Mouse (Mus musculus) gastrocnemius, postnatal 14 days (tissue): Measurements from ENCODE around the gene Ror1. TPM values are rescaled to one million over a fixed set of nuclear protein-coding genes. Genes with fewer than 3 reads are reported as not detected.

Experiments
- DNase-seq: peaks from one replicate; pipeline ENCODE4 v3.0.0; 2021; ENCODE audit warnings: mixed read lengths
- intact Hi-C: fragments of 180-260 bp; cut with DNase I; formaldehyde crosslinking; loops from one replicate; pipeline ENCODE4 v1.15.1; 2025; ENCODE audit warnings: low total_unique reads
- total RNA-seq, 2 experiments: library from RNA; stranded (reverse); gene quantifications; 2 replicates each; pipeline ENCODE4 v1.2.3; 2021

Gene Ror1
- total RNA-seq, 2 experiments from 2014 or later: 4.7 to 6.2 TPM

- DNase-seq: no peak
- intact Hi-C loops: no loop called here
These were observed 136.9 kb downstream of the Ror1 start for GRCm38 (mm10) chr4:100232541-100232940.

DNA sequence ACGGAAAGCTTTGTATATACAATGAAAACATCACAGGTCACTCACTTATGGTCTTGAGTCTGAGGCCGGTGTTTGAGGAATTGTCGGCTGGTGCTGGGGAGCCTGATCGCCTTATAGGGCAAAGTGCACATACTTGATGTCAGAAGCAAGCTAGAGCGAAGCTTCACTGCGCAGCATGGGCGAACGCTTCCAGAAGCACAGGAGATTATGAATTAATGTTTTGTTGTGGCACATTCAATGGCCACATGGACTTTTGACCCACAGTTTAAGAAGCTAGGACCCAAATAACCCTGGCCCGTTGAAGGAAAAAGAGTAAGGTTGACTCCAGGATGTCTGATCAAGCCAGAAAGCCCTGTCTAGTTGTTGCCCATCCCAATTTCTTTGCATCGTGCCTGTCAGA, 138.2 kb downstream of the Ror1 start:
- intact Hi-C loops: no loop called here

GRCm38 (mm10) chr4:100236339-100236738, 140.7 kb downstream of the Ror1 start:
- intact Hi-C loops: no loop called here
- DNase-seq: no peak

More for the DNA sequence above, 138.2 kb downstream of the Ror1 start:
- DNase-seq: no peak

GRCm38 (mm10) chr4:100242061-100242756, 146.6 kb downstream of the Ror1 start:
- DNase-seq: no peak
- intact Hi-C loops: no loop called here

- no peak for DNase-seq
- intact Hi-C loops: no loop called here
These were observed 148.7 kb downstream of the Ror1 start for GRCm38 (mm10) chr4:100244250-100244649.

DNA sequence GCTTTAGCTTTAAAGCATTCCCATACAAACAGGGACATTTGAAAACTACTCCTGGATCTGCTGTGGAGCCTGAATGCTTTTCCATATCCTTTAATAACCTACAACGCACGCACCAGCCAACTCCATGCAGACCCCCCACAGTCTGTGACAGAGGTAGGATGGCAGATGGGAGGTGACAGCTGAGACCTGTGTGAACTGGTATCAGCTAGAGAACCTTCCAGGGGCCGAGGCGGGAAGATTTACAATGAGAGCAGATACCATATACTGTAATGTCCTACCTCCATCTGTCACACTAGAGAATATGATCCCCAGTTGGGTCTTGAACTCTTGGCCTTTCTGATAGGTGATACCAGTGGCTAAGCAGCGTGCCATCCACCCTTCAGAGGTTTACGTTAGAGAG, 149.1 kb downstream of the Ror1 start:
- intact Hi-C loops: no loop called here
- no peak for DNase-seq

GRCm38 (mm10) chr4:100247826-100248225, 152.2 kb downstream of the Ror1 start:
- intact Hi-C loops: no loop called here

GRCm38 (mm10) chr4:100248273-100248672, 152.7 kb downstream of the Ror1 start:
- intact Hi-C loops: no loop called here
- DNase-seq: no peak

More at GRCm38 (mm10) chr4:100247826-100248225, 152.2 kb downstream of the Ror1 start:
- DNase-seq: no peak

DNA sequence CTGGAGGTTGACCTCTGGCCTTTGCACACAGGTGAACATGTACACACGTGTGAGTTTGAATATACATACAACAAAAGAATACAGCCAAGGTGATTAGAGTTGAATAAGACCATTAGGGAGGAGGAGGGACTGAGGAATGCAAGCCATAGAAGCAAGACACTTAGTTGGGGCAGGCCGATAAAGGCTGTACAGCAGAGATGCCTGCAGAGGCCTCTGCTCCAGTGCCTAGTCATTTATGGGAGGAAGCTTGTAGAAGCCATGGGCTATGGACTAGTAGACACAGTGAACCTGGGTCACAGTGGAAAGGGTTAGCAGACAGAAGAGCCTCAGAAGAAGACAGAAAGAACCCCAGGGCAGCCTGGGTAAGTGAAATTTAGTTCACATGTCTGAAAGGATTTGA, 155.7 kb downstream of the Ror1 start:
- intact Hi-C loops: no loop called here
- no peak for DNase-seq

DNA sequence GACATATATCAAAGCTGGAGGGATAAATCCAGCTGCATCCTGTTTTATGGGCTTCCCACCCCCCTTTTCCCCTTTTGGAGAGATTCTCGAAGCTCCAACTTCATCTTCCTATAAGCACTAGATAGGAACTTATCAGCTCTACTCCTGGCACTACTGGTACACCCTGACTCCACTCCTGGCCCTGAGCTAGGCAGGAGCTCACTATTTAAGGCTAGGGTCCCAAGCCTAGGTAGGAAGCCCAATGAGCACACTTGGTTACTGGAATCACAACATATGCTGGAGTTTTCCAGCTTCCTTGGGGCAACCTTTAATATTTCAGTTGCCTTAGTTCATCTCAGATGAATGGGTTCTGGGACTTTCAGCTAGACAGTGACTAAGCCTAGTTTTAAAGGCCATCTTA, 156.5 kb downstream of the Ror1 start:
- intact Hi-C loops: no loop called here

DNA sequence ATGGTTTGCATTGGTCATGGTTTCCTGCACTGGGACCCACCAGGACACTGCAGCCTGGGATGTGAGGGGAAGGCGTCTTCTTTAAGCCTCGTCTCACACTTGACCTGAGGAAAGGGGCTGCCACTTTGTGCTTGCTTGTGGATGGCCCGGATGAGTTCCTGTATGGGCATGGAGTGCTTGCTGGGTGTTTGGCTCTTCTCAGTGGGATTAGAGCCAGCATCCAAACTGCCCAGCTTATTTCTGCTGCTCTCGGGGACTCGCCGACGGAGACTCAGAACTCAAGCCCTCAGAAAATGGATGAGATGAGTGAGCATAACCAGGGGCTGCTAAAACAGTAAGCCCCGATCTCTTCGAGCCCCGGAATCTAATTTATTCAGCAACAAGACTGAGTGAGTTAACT, 157.1 kb downstream of the Ror1 start:
- DNase-seq: no peak
- intact Hi-C loops: no loop called here

More for the DNA sequence above, 156.5 kb downstream of the Ror1 start:
- no peak for DNase-seq

- intact Hi-C loops: no loop called here
- no peak for DNase-seq
These were observed 157.8 kb downstream of the Ror1 start for GRCm38 (mm10) chr4:100253401-100253800.

DNA sequence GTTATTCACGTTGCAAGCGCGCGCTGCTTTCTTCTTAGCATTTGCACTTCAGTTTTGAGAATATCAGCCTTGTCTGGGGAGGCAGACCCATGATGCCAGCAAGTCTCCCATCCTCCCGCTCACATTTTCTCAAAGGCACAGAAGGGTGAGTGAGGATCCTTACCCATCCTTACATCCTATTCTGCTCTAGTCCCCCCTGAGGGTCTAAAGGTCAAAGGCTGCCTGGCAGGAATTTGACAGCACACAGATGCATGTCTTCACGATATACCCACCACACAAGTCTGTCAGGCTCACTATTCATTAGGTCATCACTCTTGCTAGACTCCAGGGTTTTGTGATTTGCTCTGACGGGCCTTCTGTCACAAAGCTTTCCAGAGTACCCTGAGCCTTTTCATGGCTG, 158.2 kb downstream of the Ror1 start:
- intact Hi-C loops: no loop called here
- DNase-seq: no peak

GRCm38 (mm10) chr4:100258462-100258861, 162.9 kb downstream of the Ror1 start:
- intact Hi-C loops: no loop called here
- no peak for DNase-seq

GRCm38 (mm10) chr4:100263917-100264316, 168.3 kb downstream of the Ror1 start:
- DNase-seq: no peak
- intact Hi-C loops: no loop called here

- intact Hi-C loops: no loop called here
- DNase-seq: no peak
These were observed 175.6 kb downstream of the Ror1 start for GRCm38 (mm10) chr4:100271059-100271735.

DNA sequence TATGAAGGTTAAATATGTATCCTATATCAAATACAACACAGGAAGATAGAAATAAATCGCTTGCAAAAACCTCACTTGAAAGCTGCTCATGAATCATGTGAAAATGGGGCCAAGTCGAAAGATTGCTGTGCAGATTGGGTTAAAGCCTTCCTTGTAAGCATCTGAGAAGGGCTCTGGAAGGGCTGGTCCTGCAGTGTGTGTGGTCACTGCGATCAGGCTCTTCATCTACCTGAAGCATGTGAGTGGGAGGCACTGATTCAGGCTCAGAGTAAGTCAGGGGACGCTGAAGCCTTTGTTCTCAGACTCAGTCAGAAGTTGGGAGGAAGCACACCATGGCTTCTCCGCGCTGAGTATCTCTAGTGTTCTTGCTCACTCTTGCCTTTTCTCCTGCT, 176.1 kb downstream of the Ror1 start:
- intact Hi-C loops: no loop called here
- no peak for DNase-seq

DNA sequence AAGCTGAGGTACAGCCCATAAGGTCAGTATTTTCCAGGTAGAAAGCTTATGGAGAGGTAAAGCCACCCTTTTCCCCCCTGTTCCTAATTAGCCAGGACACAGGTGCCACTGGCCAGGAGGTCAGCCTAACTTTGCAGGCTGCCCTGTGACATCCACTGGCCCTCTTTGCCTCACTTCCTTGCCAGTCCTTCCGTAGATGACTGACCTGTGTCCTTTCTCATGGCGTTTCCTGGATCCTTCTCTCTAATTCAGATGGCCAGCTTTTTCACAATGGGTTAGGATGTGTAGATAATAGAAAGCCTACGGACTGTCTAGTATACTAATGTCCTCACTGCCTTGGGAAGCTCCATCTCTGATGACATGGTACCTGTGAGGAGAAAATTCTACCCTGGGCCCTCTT, 177.8 kb downstream of the Ror1 start:
- DNase-seq: no peak
- intact Hi-C loops: no loop called here

DNA sequence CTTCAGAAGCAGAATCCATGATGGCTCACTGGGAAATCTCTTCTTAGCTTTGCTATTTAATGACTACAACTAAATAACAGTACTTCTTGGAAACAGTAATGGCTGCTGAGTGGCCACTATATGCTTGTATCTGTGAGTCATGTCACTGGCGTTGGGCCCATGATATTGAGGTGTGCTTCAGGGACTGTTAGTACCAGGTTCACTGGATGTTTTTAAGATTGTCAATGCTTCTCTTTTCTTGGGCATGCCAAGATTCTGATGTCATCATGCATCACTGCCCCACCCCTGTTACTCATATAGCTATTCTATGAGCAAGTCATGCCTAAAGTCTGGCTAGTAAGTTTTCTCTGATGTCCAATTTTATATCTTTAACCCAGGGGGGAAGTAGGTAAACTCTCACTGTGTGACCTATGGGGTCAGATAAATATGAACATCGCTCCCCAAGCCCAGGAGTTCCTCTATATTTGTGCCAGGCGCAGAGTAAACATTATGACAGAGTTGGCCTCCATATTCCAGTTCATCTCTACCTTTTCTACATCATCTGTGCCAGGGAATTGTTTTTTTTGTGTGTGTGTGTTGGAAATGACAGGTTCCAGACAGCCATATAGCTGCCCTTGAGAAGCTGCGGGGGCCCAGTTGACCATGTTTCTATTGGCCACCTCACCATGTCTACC, 178.4 kb downstream of the Ror1 start:
- DNase-seq: no peak
- intact Hi-C loops: no loop called here

GRCm38 (mm10) chr4:100276482-100276881, 180.9 kb downstream of the Ror1 start:
- DNase-seq: no peak
- intact Hi-C loops: no loop called here

GRCm38 (mm10) chr4:100276970-100277369, 181.4 kb downstream of the Ror1 start:
- intact Hi-C loops: no loop called here
- no peak for DNase-seq
